Mouse (Mus musculus): ENCODE data around the gene Qrich2. TPM values are rescaled to one million over a fixed set of nuclear protein-coding genes. Genes with fewer than 3 reads are reported as not detected.

The Qrich2 gene
- polyA plus RNA-seq, 1 experiment from 2014 or later, result not detected

- WGBS, result 12% methylated on average over 19 of the region's 19 CpGs
- Histone ChIP-seq H3K4me1 (replicated peaks; ENCODE audit: control insufficient read depth, insufficient read depth, low read length) (peaks cover 4% of the 10 kb centered on the region), H3K4me3 (ENCODE audit: low read depth, low read length) (no peak overlapping the region), H3K9ac (ENCODE audit: low read depth, low read length) (no peak overlapping the region), H3K9me3 (ENCODE audit: control insufficient read depth, low read length) (no peaks in the 10 kb centered on the region), H3K4me2 (no peak overlapping the region), H3K27ac (ENCODE audit: low read depth, low read length) (no peak overlapping the region), H3K36me3 (ENCODE audit: control insufficient read depth, insufficient read depth, low read length) (no peaks in the 10 kb centered on the region), H3K27me3 (replicated peaks; ENCODE audit: control insufficient read depth, insufficient read depth, low read length) (peaks cover 13% of the 10 kb centered on the region)
- no peak for DNase-seq (ENCODE audit: low spot score)
- 0 out of 2 replicates have a peak, but pooled peaks have one; percentile 9 for ATAC-seq (replicated peaks; ENCODE audit: low FRiP score)
Measured at GRCm38 (mm10) chr11:116446308-116446887, 19.6 kb downstream of the Qrich2 start.

- H3K9me3 ChIP-seq (ENCODE audit: control insufficient read depth, low read length), result no peaks in the 10 kb centered on the region
- no peak overlapping the region for H3K27ac ChIP-seq (ENCODE audit: low read depth, low read length)
- peak; percentile 91 for DNase-seq (ENCODE audit: low spot score)
- WGBS, result 38% methylated on average over 16 of the region's 16 CpGs
- H3K27me3 ChIP-seq (replicated peaks; ENCODE audit: control insufficient read depth, insufficient read depth, low read length), result peaks cover 13% of the 10 kb centered on the region
- H3K36me3 ChIP-seq (ENCODE audit: control insufficient read depth, insufficient read depth, low read length), result no peaks in the 10 kb centered on the region
- H3K4me3 ChIP-seq (ENCODE audit: low read depth, low read length), result no peak overlapping the region
- no peak overlapping the region for H3K9ac ChIP-seq (ENCODE audit: low read depth, low read length)
- peaks cover 4% of the 10 kb centered on the region for H3K4me1 ChIP-seq (replicated peaks; ENCODE audit: control insufficient read depth, insufficient read depth, low read length)
- ATAC-seq (replicated peaks; ENCODE audit: low FRiP score), result peak; percentile 38
- peak overlapping the region; percentile 24; the same call in 1 of the 2 replicates for H3K4me2 ChIP-seq
Measured at GRCm38 (mm10) chr11:116445596-116446307, 20.3 kb downstream of the Qrich2 start.

GRCm38 (mm10) chr11:116443935-116444334 is 22.1 kb downstream of the Qrich2 start:
- H3K36me3 ChIP-seq (ENCODE audit: control insufficient read depth, insufficient read depth, low read length), result 0 out of 2 replicates have a peak, but pooled peaks cover 2% of the 10 kb centered on the region
- DNase-seq (ENCODE audit: low spot score) (no peak), ATAC-seq (replicated peaks; ENCODE audit: low FRiP score) (no peak)
- H3K4me1 ChIP-seq (replicated peaks; ENCODE audit: control insufficient read depth, insufficient read depth, low read length), result peaks cover 10% of the 10 kb centered on the region
- no peak overlapping the region for H3K27ac ChIP-seq (ENCODE audit: low read depth, low read length)
- H3K27me3 ChIP-seq (replicated peaks; ENCODE audit: control insufficient read depth, insufficient read depth, low read length), result peaks cover 13% of the 10 kb centered on the region
- H3K4me3 ChIP-seq (ENCODE audit: low read depth, low read length), result no peak overlapping the region
- H3K4me2 ChIP-seq, result no peak overlapping the region
- no peak overlapping the region for H3K9ac ChIP-seq (ENCODE audit: low read depth, low read length)
- WGBS, result 91% methylated on average over 6 of the region's 6 CpGs
- no peaks in the 10 kb centered on the region for H3K9me3 ChIP-seq (ENCODE audit: control insufficient read depth, low read length)

- DNase-seq (ENCODE audit: low spot score), result no peak
- ATAC-seq (replicated peaks; ENCODE audit: low FRiP score), result no peak
- peaks cover 10% of the 10 kb centered on the region for H3K4me1 ChIP-seq (replicated peaks; ENCODE audit: control insufficient read depth, insufficient read depth, low read length)
- no peaks in the 10 kb centered on the region for H3K9me3 ChIP-seq (ENCODE audit: control insufficient read depth, low read length)
- no peak overlapping the region for H3K27ac ChIP-seq (ENCODE audit: low read depth, low read length)
- H3K4me3 ChIP-seq (ENCODE audit: low read depth, low read length), result no peak overlapping the region
- 86% methylated on average over 6 of the region's 6 CpGs for WGBS
- peaks cover 13% of the 10 kb centered on the region for H3K27me3 ChIP-seq (replicated peaks; ENCODE audit: control insufficient read depth, insufficient read depth, low read length)
- H3K9ac ChIP-seq (ENCODE audit: low read depth, low read length), result no peak overlapping the region
- 0 out of 2 replicates have a peak, but pooled peaks cover 2% of the 10 kb centered on the region for H3K36me3 ChIP-seq (ENCODE audit: control insufficient read depth, insufficient read depth, low read length)
- no peak overlapping the region for H3K4me2 ChIP-seq
Measured at GRCm38 (mm10) chr11:116443311-116443710, 22.7 kb downstream of the Qrich2 start.

- no peak overlapping the region for H3K27ac ChIP-seq (ENCODE audit: low read depth, low read length)
- H3K4me3 ChIP-seq (ENCODE audit: low read depth, low read length), result no peak overlapping the region
- H3K9ac ChIP-seq (ENCODE audit: low read depth, low read length), result 0 out of 2 replicates have a peak overlapping the region, but pooled peaks have one; percentile 7
- H3K4me1 ChIP-seq (replicated peaks; ENCODE audit: control insufficient read depth, insufficient read depth, low read length), result peaks cover 10% of the 10 kb centered on the region
- H3K27me3 ChIP-seq (replicated peaks; ENCODE audit: control insufficient read depth, insufficient read depth, low read length), result peaks cover 11% of the 10 kb centered on the region
- no peak overlapping the region for H3K4me2 ChIP-seq
- H3K36me3 ChIP-seq (ENCODE audit: control insufficient read depth, insufficient read depth, low read length), result 0 out of 2 replicates have a peak, but pooled peaks cover 2% of the 10 kb centered on the region
- WGBS, result 81% methylated on average over 6 of the region's 6 CpGs
- ATAC-seq (replicated peaks; ENCODE audit: low FRiP score), result no peak
- no peaks in the 10 kb centered on the region for H3K9me3 ChIP-seq (ENCODE audit: control insufficient read depth, low read length)
- DNase-seq (ENCODE audit: low spot score), result no peak
Measured at GRCm38 (mm10) chr11:116442867-116443177, 23.2 kb downstream of the Qrich2 start.

- ATAC-seq (replicated peaks; ENCODE audit: low FRiP score), result no peak
- H3K4me3 ChIP-seq (ENCODE audit: low read depth, low read length), result no peak overlapping the region
- H3K9ac ChIP-seq (ENCODE audit: low read depth, low read length), result no peak overlapping the region
- no peak for DNase-seq (ENCODE audit: low spot score)
- H3K9me3 ChIP-seq (ENCODE audit: control insufficient read depth, low read length), result no peaks in the 10 kb centered on the region
- peaks cover 7% of the 10 kb centered on the region for H3K36me3 ChIP-seq (ENCODE audit: control insufficient read depth, insufficient read depth, low read length)
- peaks cover 8% of the 10 kb centered on the region for H3K27me3 ChIP-seq (replicated peaks; ENCODE audit: control insufficient read depth, insufficient read depth, low read length)
- 73% methylated on average over 15 of the region's 15 CpGs for WGBS
- H3K4me2 ChIP-seq, result no peak overlapping the region
- peaks cover 14% of the 10 kb centered on the region for H3K4me1 ChIP-seq (replicated peaks; ENCODE audit: control insufficient read depth, insufficient read depth, low read length)
- no peak overlapping the region for H3K27ac ChIP-seq (ENCODE audit: low read depth, low read length)
Measured at GRCm38 (mm10) chr11:116442129-116442866, 23.7 kb downstream of the Qrich2 start.

GRCm38 (mm10) chr11:116440408-116441068 is 25.5 kb downstream of the Qrich2 start:
- Histone ChIP-seq H3K36me3 (ENCODE audit: control insufficient read depth, insufficient read depth, low read length) (peaks cover 11% of the 10 kb centered on the region), H3K9ac (ENCODE audit: low read depth, low read length) (no peak overlapping the region), H3K4me1 (replicated peaks; ENCODE audit: control insufficient read depth, insufficient read depth, low read length) (peaks cover 27% of the 10 kb centered on the region), H3K27me3 (replicated peaks; ENCODE audit: control insufficient read depth, insufficient read depth, low read length) (no peaks in the 10 kb centered on the region), H3K27ac (ENCODE audit: low read depth, low read length) (no peak overlapping the region), H3K9me3 (ENCODE audit: control insufficient read depth, low read length) (no peaks in the 10 kb centered on the region), H3K4me2 (no peak overlapping the region), H3K4me3 (ENCODE audit: low read depth, low read length) (no peak overlapping the region)
- ATAC-seq (replicated peaks; ENCODE audit: low FRiP score) (no peak), DNase-seq (ENCODE audit: low spot score) (no peak)
- 72% methylated on average over 7 of the region's 7 CpGs for WGBS

All from liver, embryonic 11.5 days (tissue).